Mouse (Mus musculus): Measurements from ENCODE around the gene Spata2.

Spata2 gene

GRCm38 (mm10) chr2:167447207-167447606 lies 45.5 kb downstream of the Spata2 start:
- no peak for DNase-seq (ENCODE audit: low spot score)

- DNase-seq (ENCODE audit: low spot score): no peak
Measured at GRCm38 (mm10) chr2:167445911-167446780, 46.5 kb downstream of the Spata2 start.

GRCm38 (mm10) chr2:167443411-167444193 lies 49.1 kb downstream of the Spata2 start:
- no peak for DNase-seq (ENCODE audit: low spot score)

GRCm38 (mm10) chr2:167439422-167439821 lies 53.3 kb downstream of the Spata2 start:
- DNase-seq (ENCODE audit: low spot score): no peak

- no peak for DNase-seq (ENCODE audit: low spot score)
Measured at GRCm38 (mm10) chr2:167436371-167436770, 56.3 kb downstream of the Spata2 start.

GRCm38 (mm10) chr2:167435631-167436030 lies 57.1 kb downstream of the Spata2 start:
- DNase-seq (ENCODE audit: low spot score): no peak

GRCm38 (mm10) chr2:167434570-167434969 lies 58.1 kb downstream of the Spata2 start:
- DNase-seq (ENCODE audit: low spot score): no peak

- DNase-seq (ENCODE audit: low spot score): no peak
Measured at GRCm38 (mm10) chr2:167431418-167431776, 61.3 kb downstream of the Spata2 start.

Measured in testis, postnatal 10 days (tissue).